ENCODE assay signal across 11 mouse cellular contexts in genomic region chr8:10999538-10999937, GRCm38 (mm10). TPM values are rescaled to one million over a fixed set of nuclear protein-coding genes. Genes with fewer than 3 reads are reported as not detected.
DNase-seq lines count a peak whose midpoint lies in the region; ATAC-seq and TF ChIP-seq lines count a peak whose summit lies in the region.
"Had no signal": no experiment of that assay in that cellular context is flagged by ENCODE, and none has a peak within 500 bp of the region (broad histone marks: within the 10 kb centered on the region; RNA-seq: fewer than 3 reads in every experiment).

No protein-coding gene starts in this region.

- no peaks in the 10 kb centered on the region for H3K27me3 ChIP-seq in embryonic facial prominence, embryonic 14.5 days (replicated peaks; ENCODE audit: control insufficient read depth, insufficient read depth, low read length)
- H3K27me3 ChIP-seq in forebrain, embryonic 15.5 days: no peaks in the 10 kb centered on the region
- H3K27me3 ChIP-seq in midbrain, embryonic 13.5 days: no peaks in the 10 kb centered on the region

- TF ChIP-seq CTCF in layer of hippocampus, adult 2 months (conservative IDR thresholded peaks at IDR 0.05): no peak

- H3K9me3 ChIP-seq in embryonic facial prominence, embryonic 14.5 days (ENCODE audit: control insufficient read depth, low read length): no peaks in the 10 kb centered on the region
- H3K9me3 ChIP-seq in forebrain, embryonic 15.5 days: no peaks in the 10 kb centered on the region
- H3K9me3 ChIP-seq in midbrain, embryonic 13.5 days: no peaks in the 10 kb centered on the region

- no peak for ATAC-seq in embryonic facial prominence, embryonic 14.5 days (ENCODE audit: low read depth)
- ATAC-seq in forebrain, embryonic 15.5 days (replicated peaks): no peak
- no peak for ATAC-seq in midbrain, embryonic 13.5 days
- no peak for ATAC-seq in granulocyte monocyte progenitor cell, adult 5-6 weeks (replicated peaks; ENCODE audit: poor library complexity, severe bottlenecking)

- no peak overlapping the region for H3K9ac ChIP-seq in embryonic facial prominence, embryonic 14.5 days (ENCODE audit: low read depth, low read length)
- 0 out of 2 replicates have a peak overlapping the region, but pooled peaks have one; percentile 27 for H3K9ac ChIP-seq in forebrain, embryonic 15.5 days (replicated peaks)
- H3K9ac ChIP-seq in midbrain, embryonic 13.5 days (replicated peaks): 0 out of 2 replicates have a peak overlapping the region, but pooled peaks have one; percentile 45

- WGBS in embryonic facial prominence, embryonic 14.5 days: 71% methylated on average over 4 of the region's 4 CpGs
- 36% methylated on average over 4 of the region's 4 CpGs for WGBS in forebrain, embryonic 15.5 days
- 69% methylated on average over 4 of the region's 4 CpGs for WGBS in midbrain, embryonic 13.5 days

- H3K4me1 ChIP-seq in embryonic facial prominence, embryonic 14.5 days (ENCODE audit: control insufficient read depth, insufficient read depth, low read length): peaks cover 49% of the 10 kb centered on the region
- H3K4me1 ChIP-seq in forebrain, embryonic 15.5 days: peaks cover 68% of the 10 kb centered on the region
- peaks cover 86% of the 10 kb centered on the region for H3K4me1 ChIP-seq in midbrain, embryonic 13.5 days (replicated peaks)

- peaks cover 7% of the 10 kb centered on the region; the same call in 1 of the 2 replicates for H3K36me3 ChIP-seq in embryonic facial prominence, embryonic 14.5 days (ENCODE audit: control insufficient read depth, insufficient read depth, low read length)
- 0 out of 2 replicates have a peak, but pooled peaks cover 3% of the 10 kb centered on the region for H3K36me3 ChIP-seq in forebrain, embryonic 15.5 days
- H3K36me3 ChIP-seq in midbrain, embryonic 13.5 days: peaks cover 7% of the 10 kb centered on the region; the same call in 1 of the 2 replicates

- H3K27ac ChIP-seq in layer of hippocampus, adult 2 months: peak overlapping the region; percentile 11; the same call in 1 of the 2 replicates
- H3K27ac ChIP-seq in embryonic facial prominence, embryonic 14.5 days (replicated peaks; ENCODE audit: low read depth, low read length): no peak overlapping the region
- H3K27ac ChIP-seq in forebrain, embryonic 15.5 days (replicated peaks): peak overlapping the region; percentile 68
- no peak overlapping the region for H3K27ac ChIP-seq in midbrain, embryonic 13.5 days

- H3K4me3 ChIP-seq in layer of hippocampus, adult 2 months: peak overlapping the region; percentile 91
- H3K4me3 ChIP-seq in embryonic facial prominence, embryonic 14.5 days (ENCODE audit: low read depth, low read length): no peak overlapping the region
- peak overlapping the region; percentile 95 for H3K4me3 ChIP-seq in forebrain, embryonic 15.5 days
- H3K4me3 ChIP-seq in midbrain, embryonic 13.5 days (replicated peaks): peak overlapping the region; percentile 62; the same call in 1 of the 2 replicates

- no peak for DNase-seq in layer of hippocampus, adult 2 months (ENCODE audit: low spot score in 2 of 2)
- no peak for DNase-seq in layer of hippocampus, adult 11-12 months (ENCODE audit: low spot score)
- DNase-seq in embryonic facial prominence, embryonic 14.5 days (ENCODE audit: low spot score): no peak
- no peak for DNase-seq in adrenal gland, postnatal 4 days (ENCODE audit: low spot score in 2 of 2)
- DNase-seq: adrenal gland, postnatal 14 days; cerebellum, adult 9-11 months; layer of hippocampus, postnatal 36 days; right cerebral cortex, postnatal 14 days had no signal

- peak overlapping the region; percentile 89 for H3K4me2 ChIP-seq in embryonic facial prominence, embryonic 14.5 days (ENCODE audit: low read depth, low read length)
- peak overlapping the region; percentile 94 for H3K4me2 ChIP-seq in forebrain, embryonic 15.5 days (replicated peaks)
- H3K4me2 ChIP-seq in midbrain, embryonic 13.5 days (replicated peaks): peak overlapping the region; percentile 79

RNA-seq across cellular contexts. Expression of gene Irs2, which starts 8.7 kb away (rescaled TPM):
- 10 to 100 TPM; 74.3 to 74.9 TPM for total RNA-seq in layer of hippocampus, adult 2 months (2021)
- polyA plus RNA-seq in embryonic facial prominence, embryonic 14.5 days (2014; fragmentation: Nextera tagmentation; extraction: Ambion mirVana): 5.4 and 5.9 TPM in 2 replicates
- 7.1 and 7.5 TPM in 2 replicates for polyA plus RNA-seq in forebrain, embryonic 15.5 days (2015; fragmentation: Nextera tagmentation; extraction: Ambion mirVana)
- 5.6 and 5.9 TPM in 2 replicates for polyA plus RNA-seq in midbrain, embryonic 13.5 days (2015; fragmentation: Nextera tagmentation; extraction: Ambion mirVana)
- 10 to 100 TPM; 33.2 to 33.3 TPM for total RNA-seq in adrenal gland, postnatal 4 days (2021)
- 3.5 and 5.3 TPM in 2 replicates for total RNA-seq in granulocyte monocyte progenitor cell, adult 5-6 weeks (2014; fragmentation: Nextera tagmentation)
- total RNA-seq in granulocyte monocyte progenitor cell, adult 5-6 weeks (2017): 2.3 and 2.7 TPM in 2 replicates

Comparison
In these comparisons a context has a peak if more than half of its experiments do, and no peak if none do; other contexts are left out.
1. H3K27ac ChIP-seq: peak in layer of hippocampus, adult 2 months (single experiment) and forebrain, embryonic 15.5 days (single experiment); none in embryonic facial prominence, embryonic 14.5 days (single experiment) and midbrain, embryonic 13.5 days (single experiment).
2. RNA of gene Irs2, which starts 8.7 kb away (total RNA-seq): 74.3 to 74.9 TPM in layer of hippocampus, adult 2 months and 33.2 to 33.3 TPM in adrenal gland, postnatal 4 days; 2.3 to 5.3 TPM in granulocyte monocyte progenitor cell, adult 5-6 weeks; every median in the first group is over 4 times any median in the second.
3. Peak in every context shown above with its lines, with median percentiles within 50 percentile points of each other: H3K4me2 ChIP-seq.